Mouse (Mus musculus) B cell, adult 62 days (primary cell): Measurements from ENCODE around the gene Foxo6. TPM values are rescaled to one million over a fixed set of nuclear protein-coding genes. Genes with fewer than 3 reads are reported as not detected.

Source experiments
- total RNA-seq: library from RNA; stranded (reverse); gene quantifications from 4 replicates; pipeline ENCODE4 v1.2.4, GENCODE M21; 2023

Gene Foxo6
- 0.43 to 0.75 TPM (median 0.57 TPM) in 4 replicates for total RNA-seq

DNA sequence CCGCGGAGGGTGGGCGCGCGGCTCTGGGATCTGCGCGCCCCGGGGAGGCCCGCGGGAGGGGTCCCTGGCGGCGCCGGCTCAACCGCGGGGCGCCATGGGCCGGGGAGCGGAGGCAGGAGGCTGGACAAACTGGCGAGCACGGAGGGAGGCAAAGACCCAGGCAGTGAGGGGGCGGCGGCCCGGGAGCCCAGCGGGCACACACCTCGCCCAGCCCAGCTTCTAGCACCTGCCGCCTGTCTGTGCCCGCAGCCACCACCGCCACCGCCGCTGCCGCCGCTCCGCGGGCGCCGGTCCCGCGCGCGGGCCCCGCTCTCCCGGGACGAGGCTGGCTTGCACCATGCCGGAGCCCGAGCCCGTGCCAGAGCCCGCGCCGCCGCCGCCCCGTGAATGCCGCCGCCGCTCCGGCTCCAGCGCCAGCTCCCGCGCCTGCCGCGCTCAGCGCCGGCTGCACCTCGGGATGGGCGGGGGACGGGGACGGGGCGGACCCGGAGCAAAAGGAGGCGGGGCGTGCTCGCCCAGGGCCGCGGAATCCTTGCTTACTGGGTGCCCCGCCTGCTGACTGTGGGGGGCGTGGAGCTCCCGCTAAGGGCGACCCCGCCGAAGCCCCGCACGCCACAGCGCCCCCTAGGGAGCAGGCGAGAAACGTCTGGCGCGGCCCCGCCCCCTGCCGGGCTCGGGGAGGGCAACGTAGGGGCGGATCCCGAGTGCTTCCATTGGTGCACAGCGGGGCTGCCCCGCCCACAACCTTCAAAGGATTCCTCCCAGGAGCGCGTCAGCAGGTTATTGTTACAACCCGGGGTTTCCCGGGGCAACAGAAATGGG, at the start of gene Foxo6:
Foxo6 (minus strand) TSS at position 60 of the 822 bp plus-strand sequence.

Other genes with a start within 250 kb of the Foxo6 start
- not detected in 4 replicates for gene AL607142.1, start 222.4 kb downstream of the Foxo6 start, total RNA-seq
- not detected in 4 replicates for gene Edn2, start 126.1 kb downstream of the Foxo6 start, total RNA-seq
- 39.1 to 47.1 TPM (median 42.7 TPM) in 4 replicates for gene Scmh1, start 117.9 kb upstream of the Foxo6 start, total RNA-seq
- gene Slfnl1, start 244.9 kb upstream of the Foxo6 start, total RNA-seq: 0.41 to 0.97 TPM (median 0.60 TPM) in 4 replicates